Mouse (Mus musculus): Measurements from ENCODE around the gene Gm4871. TPM values are rescaled to one million over a fixed set of nuclear protein-coding genes. Genes with fewer than 3 reads are reported as not detected.

The Gm4871 gene
- total RNA-seq, 1 experiment from 2014 or later, result not detected

DNA sequence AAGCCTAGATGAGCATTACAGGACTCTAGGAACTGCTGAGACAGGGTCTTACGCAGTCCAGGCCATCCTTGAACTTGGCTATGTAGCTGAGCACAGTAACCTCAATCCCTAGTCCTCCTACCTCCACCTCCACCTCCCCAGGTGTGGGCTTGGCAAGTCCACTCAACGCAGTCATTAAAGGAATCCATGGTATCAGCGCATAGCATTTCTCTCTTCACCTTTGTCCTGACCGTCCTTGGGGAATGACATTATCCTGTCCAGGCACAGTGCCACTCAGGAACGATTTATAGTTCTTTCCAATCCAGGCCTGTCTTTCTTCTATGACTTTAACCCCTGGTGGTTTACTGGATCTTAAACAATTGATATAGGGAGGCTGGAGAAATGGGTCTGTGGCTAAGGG is 42.1 kb downstream of the Gm4871 start:
- no peak for DNase-seq

DNA sequence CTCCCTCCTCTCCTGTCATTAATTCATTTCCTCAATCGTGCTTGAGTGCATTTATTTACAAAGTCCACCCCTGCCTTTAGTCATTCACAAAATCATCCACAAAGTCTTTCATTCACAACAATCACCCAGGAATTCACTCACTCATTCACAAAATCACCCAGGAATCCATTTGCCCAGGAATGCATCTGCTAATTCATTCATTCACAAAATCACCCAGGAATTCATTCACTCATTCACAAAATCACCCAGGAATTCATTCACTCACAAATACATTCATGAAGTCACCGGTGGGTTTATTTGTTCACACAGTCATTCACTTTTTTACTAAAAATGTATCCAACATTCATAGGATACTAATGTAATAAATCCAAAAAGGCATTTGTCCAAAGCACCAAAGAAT is 42.5 kb downstream of the Gm4871 start:
- DNase-seq, result no peak

DNA sequence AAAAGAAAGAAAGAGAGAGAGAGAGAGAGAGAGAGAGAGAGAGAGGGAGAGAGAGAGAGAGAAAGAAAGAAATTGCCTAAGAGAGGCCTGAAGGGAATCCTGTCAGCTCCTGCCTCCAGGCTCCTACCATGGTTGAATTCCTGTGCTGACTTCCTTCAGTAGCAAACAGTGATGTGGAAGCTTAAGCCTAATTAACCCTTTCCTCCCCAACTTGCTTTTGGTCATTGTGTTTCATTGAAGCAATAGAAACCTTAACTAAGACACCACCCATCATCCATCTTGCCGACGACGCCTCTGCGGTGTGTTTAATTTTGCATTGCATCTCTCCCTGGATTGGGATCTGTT is 43.5 kb downstream of the Gm4871 start:
- no peak for DNase-seq

DNA sequence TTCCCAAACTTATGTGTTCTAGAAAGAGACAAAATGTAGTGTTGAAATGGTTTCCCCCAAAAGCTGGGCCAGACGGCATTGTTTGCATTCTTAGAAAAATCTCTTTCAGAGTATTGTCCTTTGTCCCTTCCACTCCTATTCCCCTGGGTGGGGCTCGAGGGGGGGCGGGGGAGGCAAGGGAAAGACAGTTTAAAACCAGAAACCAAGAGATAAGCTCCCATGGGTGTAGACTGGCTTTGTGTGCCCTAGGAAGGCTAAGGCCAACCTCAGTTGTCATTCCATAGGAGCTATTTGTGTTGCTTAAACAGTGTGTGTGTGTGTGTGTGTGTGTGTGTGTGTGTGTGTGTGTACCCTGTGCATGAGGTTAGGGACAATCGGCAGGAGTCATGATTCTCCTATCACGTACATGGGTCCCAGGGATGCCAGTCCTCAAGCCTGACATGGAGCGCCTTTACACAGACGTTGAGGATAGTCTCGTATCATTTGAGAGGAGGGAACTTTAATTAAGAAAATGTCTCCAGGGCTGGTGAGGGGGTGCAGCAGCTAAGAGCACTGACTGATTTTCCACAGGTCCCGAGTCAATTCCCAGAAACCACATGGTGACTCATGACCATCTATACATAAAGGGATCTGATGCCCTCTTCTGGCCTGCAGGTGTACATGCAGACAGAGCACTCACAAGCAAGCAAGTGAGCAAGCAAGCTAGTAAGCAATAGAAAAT is 44.1 kb downstream of the Gm4871 start:
- peak; percentile 10 for DNase-seq

DNA sequence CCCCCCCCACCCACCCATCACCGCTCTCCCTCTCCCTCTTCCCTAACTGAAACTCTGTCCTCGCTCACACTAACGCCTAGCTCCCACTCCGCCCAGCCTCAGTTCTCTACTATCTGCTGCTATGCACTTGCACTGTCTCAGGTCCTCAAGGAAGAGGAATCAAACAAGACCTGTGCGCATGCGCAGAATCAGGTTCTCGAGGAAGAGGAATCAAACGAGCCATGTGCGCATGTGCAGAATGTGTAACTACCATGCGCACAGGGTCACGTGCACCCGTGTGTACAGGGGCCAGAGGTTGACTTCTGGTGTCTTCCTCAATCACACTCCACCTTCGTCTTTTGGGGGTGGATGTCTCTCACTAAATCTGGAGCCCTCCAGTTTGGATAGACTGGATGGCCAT is 45.0 kb downstream of the Gm4871 start:
- no peak for DNase-seq

DNA sequence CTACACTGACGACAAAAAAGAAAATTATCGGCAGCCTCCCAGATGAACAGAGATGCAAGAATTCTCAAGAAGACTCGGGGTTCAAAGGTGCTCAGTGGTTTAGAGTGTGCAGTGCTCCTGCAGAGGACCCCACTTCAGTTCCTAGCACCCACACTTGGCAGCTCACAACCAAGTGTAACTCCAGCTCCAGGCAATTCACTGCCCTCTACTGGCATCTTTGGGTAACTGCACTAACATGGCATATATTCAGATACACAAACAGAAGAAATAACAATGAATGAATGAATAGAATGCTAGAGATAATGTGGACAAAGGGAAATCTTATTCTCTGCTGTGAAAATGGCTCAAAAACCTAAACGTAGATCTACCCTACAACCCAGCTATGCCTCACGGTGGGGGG is 47.7 kb downstream of the Gm4871 start:
- DNase-seq, result no peak

DNA sequence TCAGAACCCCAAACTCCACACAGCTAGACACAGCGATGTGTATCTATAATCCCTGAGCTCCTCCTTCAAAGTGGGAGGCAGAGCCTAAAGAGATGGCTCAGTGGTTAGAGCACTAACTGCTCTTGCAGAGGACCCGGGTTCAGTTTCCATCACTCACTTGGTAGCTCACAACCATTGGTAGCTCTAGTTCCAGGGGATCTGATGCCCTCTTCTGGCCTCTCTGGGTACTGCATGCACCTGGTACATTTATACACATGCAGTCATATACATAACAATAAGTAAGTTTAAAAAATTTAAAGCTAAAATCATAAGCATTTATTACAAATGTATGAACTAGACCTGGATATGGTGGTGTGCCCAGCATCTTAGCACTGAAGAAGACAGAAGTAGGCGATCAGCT is 49.3 kb downstream of the Gm4871 start:
- no peak for DNase-seq

Other genes starting within 250 kb of the Gm4871 start
- gene Smurf1, start 66.9 kb downstream of the Gm4871 start, total RNA-seq (2021), result 18.8 and 24.7 TPM in 2 replicates
- gene 1700018F24Rik, start 10.2 kb upstream of the Gm4871 start, total RNA-seq (2021), result not detected in 2 replicates
- 110 and 126 TPM in 2 replicates for gene Arpc1a, start 51.1 kb upstream of the Gm4871 start, total RNA-seq (2021)
- not detected in 2 replicates for gene Kpna7, start 51.3 kb upstream of the Gm4871 start, total RNA-seq (2021)
- 243 and 311 TPM in 2 replicates for gene Arpc1b, start 81.5 kb upstream of the Gm4871 start, total RNA-seq (2021)
- 91.0 and 131 TPM in 2 replicates for gene Pdap1, start 107.5 kb upstream of the Gm4871 start, total RNA-seq (2021)
- 113 and 115 TPM in 2 replicates for gene Bud31, start 107.6 kb upstream of the Gm4871 start, total RNA-seq (2021)
- gene Ptcd1, start 134.4 kb upstream of the Gm4871 start, total RNA-seq (2021), result 35.1 and 38.5 TPM in 2 replicates
- gene Cpsf4, start 134.5 kb upstream of the Gm4871 start, total RNA-seq (2021), result 22.9 and 23.2 TPM in 2 replicates
- 437 and 448 TPM in 2 replicates for gene Atp5j2, start 159.3 kb upstream of the Gm4871 start, total RNA-seq (2021)
- 9.3 and 13.3 TPM in 2 replicates for gene Zkscan14, start 169.1 kb upstream of the Gm4871 start, total RNA-seq (2021)
- gene Zkscan5, start 171.8 kb upstream of the Gm4871 start, total RNA-seq (2021), result 11.1 and 12.9 TPM in 2 replicates
- gene Zfp655, start 199.0 kb upstream of the Gm4871 start, total RNA-seq (2021), result 59.8 and 67.4 TPM in 2 replicates
- gene Zscan25, start 247.7 kb upstream of the Gm4871 start, total RNA-seq (2021), result 18.0 and 19.2 TPM in 2 replicates

Measured in adrenal gland, postnatal 25 days (tissue).